Mouse (Mus musculus): Measurements from ENCODE around the gene Rsrc1.

Rsrc1 gene

GRCm38 (mm10) chr3:67358376-67358775, 377.2 kb downstream of the Rsrc1 start:
- in situ Hi-C loops (cut with MboI, MseI): no loop called here

GRCm38 (mm10) chr3:67366087-67366892, 385.1 kb downstream of the Rsrc1 start:
- in situ Hi-C loops (cut with MboI, MseI): no loop called here

- in situ Hi-C loops (cut with MboI, MseI): no loop called here
Observed at GRCm38 (mm10) chr3:67367481-67367880, 386.3 kb downstream of the Rsrc1 start.

GRCm38 (mm10) chr3:67369407-67370079, 388.4 kb downstream of the Rsrc1 start:
- in situ Hi-C loops (cut with MboI, MseI): no loop called here

- in situ Hi-C loops (cut with MboI, MseI): no loop called here
Observed at GRCm38 (mm10) chr3:67372194-67372593, 391.0 kb downstream of the Rsrc1 start.

- in situ Hi-C loops (cut with MboI, MseI): no loop called here
Observed at GRCm38 (mm10) chr3:67372781-67373180, 391.6 kb downstream of the Rsrc1 start.

- in situ Hi-C loops (cut with MboI, MseI): no loop called here
Observed at GRCm38 (mm10) chr3:67373872-67374271, 392.7 kb downstream of the Rsrc1 start, which contains the start of gene Mlf1. TSS of gene Mlf1 (plus strand) at chr3:67374097.

- in situ Hi-C loops (cut with MboI, MseI): no loop called here
Observed at GRCm38 (mm10) chr3:67374360-67374778, 393.2 kb downstream of the Rsrc1 start.

GRCm38 (mm10) chr3:67375063-67375462, 393.9 kb downstream of the Rsrc1 start, which contains the start of gene Gm17402:
TSS of gene Gm17402 (minus strand) at chr3:67375163.
- in situ Hi-C loops (cut with MboI, MseI): no loop called here

GRCm38 (mm10) chr3:67378215-67378614, 397.0 kb downstream of the Rsrc1 start:
- in situ Hi-C loops (cut with MboI, MseI): no loop called here
